Mouse (Mus musculus): ENCODE measurements at regions not wholly inside any gene's neighbourhood (a gene's known extent, or its start where the extent isn't known, plus 50 kb on each side); places are given as distances from the start of the nearest gene placed in this dataset.

DNA sequence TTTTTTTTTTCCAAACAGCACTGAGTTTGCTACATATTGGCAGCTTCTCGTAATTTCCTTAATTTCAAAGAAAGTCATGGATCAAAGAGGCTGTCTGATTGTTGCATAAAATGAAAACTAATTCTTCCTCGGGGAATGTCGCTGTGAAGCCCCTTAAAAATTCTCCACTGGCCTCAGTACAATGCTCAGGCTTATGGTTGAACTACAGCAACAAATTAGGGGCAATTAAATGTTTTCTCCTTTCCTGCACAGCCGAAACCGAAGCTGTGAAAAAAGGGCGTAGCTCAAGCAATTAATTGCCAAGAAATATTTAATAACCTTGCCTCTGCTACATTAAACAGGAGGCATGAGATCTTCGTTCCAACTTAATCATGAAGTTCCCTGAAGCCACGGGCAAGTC is 61.8 kb downstream of the Csl start:
- no peak overlapping the region for H3K4me2 ChIP-seq (ENCODE audit: low read depth, low read length)
- no peaks in the 10 kb centered on the region for H3K27me3 ChIP-seq (ENCODE audit: control insufficient read depth, insufficient read depth, low read depth, low read length)
- H3K36me3 ChIP-seq (ENCODE audit: control insufficient read depth, insufficient read depth) = no peaks in the 10 kb centered on the region
- no peak for ATAC-seq (ENCODE audit: low read depth)
- no peak overlapping the region for H3K4me3 ChIP-seq (ENCODE audit: low read depth, low read length)
- H3K4me1 ChIP-seq (ENCODE audit: control insufficient read depth, low read depth, low read length) = no peaks in the 10 kb centered on the region
- 66% methylated on average over 8 of the region's 8 CpGs for WGBS (ENCODE audit: insufficient replicate concordance)
- no peaks in the 10 kb centered on the region for H3K9me3 ChIP-seq (replicated peaks; ENCODE audit: control insufficient read depth, low read length)
- no peak overlapping the region for H3K27ac ChIP-seq (ENCODE audit: low read length)
- no peak overlapping the region for H3K9ac ChIP-seq (ENCODE audit: low read depth, low read length)

DNA sequence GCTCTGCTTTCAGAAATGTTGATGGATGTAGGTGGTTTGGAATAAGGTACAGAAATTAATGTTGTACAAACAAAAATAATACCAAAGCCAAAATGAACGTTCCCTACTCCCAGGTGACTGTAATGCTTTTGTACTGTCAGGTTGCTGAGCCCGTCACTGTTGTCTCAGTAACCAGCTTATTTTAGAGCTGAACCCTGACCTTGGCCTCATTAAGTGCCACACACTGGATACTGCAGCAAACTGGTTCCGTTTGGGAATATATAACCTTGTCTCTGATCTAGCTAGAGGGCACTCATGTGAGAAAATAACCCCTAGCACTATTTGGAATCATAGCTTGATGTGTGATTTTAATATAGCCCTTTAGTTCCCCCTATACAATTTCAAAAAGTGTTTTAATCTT is 60.0 kb downstream of the Csl start:
- H3K4me3 ChIP-seq (ENCODE audit: low read depth, low read length) = no peak overlapping the region
- WGBS (ENCODE audit: insufficient replicate concordance) = 40% methylated on average over 3 of the region's 3 CpGs
- no peaks in the 10 kb centered on the region for H3K4me1 ChIP-seq (ENCODE audit: control insufficient read depth, low read depth, low read length)
- H3K27me3 ChIP-seq (ENCODE audit: control insufficient read depth, insufficient read depth, low read depth, low read length) = no peaks in the 10 kb centered on the region
- H3K4me2 ChIP-seq (ENCODE audit: low read depth, low read length) = no peak overlapping the region
- H3K27ac ChIP-seq (ENCODE audit: low read length) = no peak overlapping the region
- H3K36me3 ChIP-seq (ENCODE audit: control insufficient read depth, insufficient read depth) = no peaks in the 10 kb centered on the region
- no peak for ATAC-seq (ENCODE audit: low read depth)
- no peaks in the 10 kb centered on the region for H3K9me3 ChIP-seq (replicated peaks; ENCODE audit: control insufficient read depth, low read length)
- H3K9ac ChIP-seq (ENCODE audit: low read depth, low read length) = no peak overlapping the region

GRCm38 (mm10) chr10:99700052-99700777 is 59.2 kb downstream of the Csl start:
- WGBS (ENCODE audit: insufficient replicate concordance) = 48% methylated on average over 2 of the region's 2 CpGs
- Histone ChIP-seq H3K4me2 (ENCODE audit: low read depth, low read length) (no peak overlapping the region), H3K9ac (ENCODE audit: low read depth, low read length) (no peak overlapping the region), H3K27ac (ENCODE audit: low read length) (no peak overlapping the region), H3K4me1 (ENCODE audit: control insufficient read depth, low read depth, low read length) (no peaks in the 10 kb centered on the region), H3K27me3 (ENCODE audit: control insufficient read depth, insufficient read depth, low read depth, low read length) (no peaks in the 10 kb centered on the region), H3K9me3 (replicated peaks; ENCODE audit: control insufficient read depth, low read length) (no peaks in the 10 kb centered on the region), H3K4me3 (ENCODE audit: low read depth, low read length) (no peak overlapping the region), H3K36me3 (ENCODE audit: control insufficient read depth, insufficient read depth) (no peaks in the 10 kb centered on the region)
- ATAC-seq (ENCODE audit: low read depth) = no peak

All from liver, embryonic 16.5 days (tissue).